Mouse (Mus musculus) limb, embryonic 13.5 days (tissue): ENCODE data around the gene Acap2. TPM values are rescaled to one million over a fixed set of nuclear protein-coding genes. Genes with fewer than 3 reads are reported as not detected.

ENCODE experiments used
- ATAC-seq: fragments of 200-750 bp; cut with Nextera tagmentation; 2 replicates; pipeline ENCODE4 v1.8.0; 2017; ENCODE audit warnings: low read depth, moderate number of reproducible peaks, moderate TSS enrichment; ENCODE audit not compliant: low FRiP score
- H3K27ac ChIP-seq: fragments of 300-500 bp; sonication (generic); 2 replicates; pipeline ENCODE4 v1.5.1; 2015; ENCODE audit warnings: inconsistent platforms, mild to moderate bottlenecking, moderate library complexity
- H3K27me3 ChIP-seq: fragments of 300-500 bp; sonication (generic); 2 replicates; pipeline ENCODE4 v1.6.1; 2015; ENCODE audit warnings: mild to moderate bottlenecking, inconsistent platforms
- H3K36me3 ChIP-seq: fragments of 300-500 bp; sonication (generic); 2 replicates; pipeline ENCODE4 v1.6.1; 2015; ENCODE audit warnings: inconsistent platforms, mild to moderate bottlenecking, moderate library complexity
- H3K4me1 ChIP-seq: fragments of 300-500 bp; sonication (generic); 2 replicates; pipeline ENCODE4 v1.6.1; 2015; ENCODE audit warnings: inconsistent platforms
- H3K4me2 ChIP-seq: fragments of 300-500 bp; sonication (generic); replicated peaks from 2 replicates; pipeline ENCODE4 v1.6.1; 2015; ENCODE audit warnings: inconsistent platforms, mild to moderate bottlenecking, moderate library complexity
- H3K4me3 ChIP-seq: fragments of 300-500 bp; sonication (generic); 2 replicates; pipeline ENCODE4 v1.5.1; 2015; ENCODE audit warnings: moderate library complexity, mild to moderate bottlenecking, inconsistent platforms
- H3K9ac ChIP-seq: fragments of 300-500 bp; sonication (generic); 2 replicates; pipeline ENCODE4 v1.6.1; 2015; ENCODE audit warnings: mild to moderate bottlenecking, inconsistent platforms
- H3K9me3 ChIP-seq: fragments of 300-500 bp; sonication (generic); 2 replicates; pipeline ENCODE4 v1.6.1; 2016; ENCODE audit warnings: inconsistent platforms
- WGBS: fragments of 180-500 bp; shearing (Covaris S2); methylation state at CpG from one replicate; pipeline ENCODE4 v1.1.7; 2015; 5-methylcytosine and 5-hydroxymethylcytosine counted together
- polyA plus RNA-seq: library from polyadenylated mRNA; unstranded; fragments of >200 nt; fragmentation: Nextera tagmentation; extraction: Ambion mirVana; gene quantifications from 2 replicates; pipeline ENCODE4 v1.2.1, GENCODE M21; 2015

The Acap2 gene
- polyA plus RNA-seq, 1 experiment from 2014 or later = 20.9 TPM

GRCm38 (mm10) chr16:31121612-31122011 lies 79.4 kb downstream of the Acap2 start:
- no peak overlapping the region for H3K4me3 ChIP-seq
- H3K4me1 ChIP-seq = no peaks in the 10 kb centered on the region
- peaks cover 26% of the 10 kb centered on the region for H3K36me3 ChIP-seq
- no peak overlapping the region for H3K27ac ChIP-seq
- H3K9ac ChIP-seq = no peak overlapping the region
- no peak overlapping the region for H3K4me2 ChIP-seq
- H3K27me3 ChIP-seq = no peaks in the 10 kb centered on the region
- ATAC-seq = no peak
- 92% methylated on average over 6 of the region's 6 CpGs for WGBS
- no peaks in the 10 kb centered on the region for H3K9me3 ChIP-seq

DNA sequence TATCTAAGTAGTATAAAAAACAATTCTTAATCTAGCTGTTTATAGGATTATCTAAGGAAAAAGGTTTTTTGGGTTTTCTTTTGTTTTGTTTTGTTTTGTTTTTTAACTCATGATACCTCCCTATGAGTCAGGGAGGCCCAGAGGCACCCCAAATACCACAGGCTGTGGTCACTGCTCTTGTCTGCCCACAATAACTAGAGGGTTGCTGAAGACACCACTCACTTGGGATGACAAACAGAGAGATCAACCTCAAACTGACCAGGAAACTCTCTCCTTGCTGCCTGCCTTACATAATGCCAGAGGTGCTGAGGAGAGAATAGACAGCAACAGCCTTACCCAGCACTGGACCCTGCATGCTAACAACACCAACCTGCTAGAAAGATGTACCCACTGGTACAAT lies 87.4 kb downstream of the Acap2 start:
- Histone ChIP-seq H3K4me3 (no peak overlapping the region), H3K4me2 (no peak overlapping the region), H3K27me3 (no peaks in the 10 kb centered on the region), H3K4me1 (no peaks in the 10 kb centered on the region), H3K9me3 (peaks cover 7% of the 10 kb centered on the region; the same call in 1 of the 2 replicates), H3K27ac (no peak overlapping the region), H3K9ac (no peak overlapping the region), H3K36me3 (peaks cover 53% of the 10 kb centered on the region)
- no peak for ATAC-seq

- Histone ChIP-seq H3K4me3 (no peak overlapping the region), H3K9ac (no peak overlapping the region), H3K27ac (no peak overlapping the region), H3K4me2 (no peak overlapping the region), H3K9me3 (no peaks in the 10 kb centered on the region), H3K4me1 (no peaks in the 10 kb centered on the region), H3K36me3 (peaks cover 55% of the 10 kb centered on the region), H3K27me3 (no peaks in the 10 kb centered on the region)
- 61% methylated on average over 2 of the region's 2 CpGs for WGBS
- ATAC-seq = no peak
These were observed 99.7 kb downstream of the Acap2 start for GRCm38 (mm10) chr16:31101352-31101751.

DNA sequence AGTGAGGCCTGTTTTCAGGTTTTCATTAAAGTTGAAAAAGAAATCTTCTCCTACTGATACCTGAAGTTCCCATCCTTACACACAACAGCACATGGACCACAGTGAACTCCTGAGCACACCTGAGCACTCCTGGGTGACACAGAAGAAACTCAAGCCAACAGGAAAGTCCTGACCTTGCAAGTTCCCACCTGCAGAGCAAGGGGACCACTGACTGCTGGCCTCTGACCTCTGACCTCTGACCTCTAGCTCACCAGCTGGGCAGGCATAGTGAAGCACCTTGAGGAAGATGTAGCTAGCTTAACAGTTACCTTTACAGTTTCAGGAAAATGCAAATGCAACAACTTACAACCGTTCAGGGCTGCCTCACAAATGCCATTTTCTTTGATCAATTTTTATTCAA lies 101.1 kb downstream of the Acap2 start:
- no peaks in the 10 kb centered on the region for H3K4me1 ChIP-seq
- no peak overlapping the region for H3K4me2 ChIP-seq
- no peak overlapping the region for H3K4me3 ChIP-seq
- ATAC-seq = no peak
- no peaks in the 10 kb centered on the region for H3K27me3 ChIP-seq
- H3K36me3 ChIP-seq = peaks cover 52% of the 10 kb centered on the region
- H3K9ac ChIP-seq = no peak overlapping the region
- no peak overlapping the region for H3K27ac ChIP-seq
- 86% methylated on average over 1 of the region's 1 CpGs for WGBS
- H3K9me3 ChIP-seq = no peaks in the 10 kb centered on the region

- Histone ChIP-seq H3K27ac (no peak overlapping the region), H3K9ac (no peak overlapping the region), H3K36me3 (peaks cover 7% of the 10 kb centered on the region), H3K4me2 (no peak overlapping the region), H3K4me3 (no peak overlapping the region), H3K27me3 (no peaks in the 10 kb centered on the region), H3K4me1 (no peaks in the 10 kb centered on the region), H3K9me3 (no peaks in the 10 kb centered on the region)
- WGBS = 85% methylated on average over 6 of the region's 6 CpGs
- no peak for ATAC-seq
These were observed 107.0 kb downstream of the Acap2 start for GRCm38 (mm10) chr16:31094036-31094435.

DNA sequence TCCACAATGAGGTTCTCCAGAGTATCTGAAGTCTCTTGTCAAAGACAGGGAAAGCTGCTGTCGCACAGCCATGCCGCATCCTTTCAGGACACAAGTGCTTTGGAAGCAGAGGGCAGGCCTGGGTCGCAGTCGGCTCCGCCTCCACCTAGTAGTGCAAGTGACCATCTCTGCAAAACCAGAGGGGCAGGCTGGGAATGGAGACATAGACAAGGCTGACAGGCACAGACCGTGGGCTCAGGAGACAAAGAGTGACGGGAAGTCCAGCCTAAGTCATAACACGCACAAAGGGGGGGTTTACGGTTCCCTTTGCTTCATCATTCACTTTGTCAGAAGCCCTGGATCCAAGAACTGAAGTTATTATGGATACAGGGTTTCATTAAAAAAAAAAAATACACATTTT lies 107.9 kb downstream of the Acap2 start:
- H3K4me2 ChIP-seq = no peak overlapping the region
- no peaks in the 10 kb centered on the region for H3K4me1 ChIP-seq
- WGBS = 71% methylated on average over 9 of the region's 9 CpGs
- H3K27me3 ChIP-seq = no peaks in the 10 kb centered on the region
- no peaks in the 10 kb centered on the region for H3K9me3 ChIP-seq
- peaks cover 5% of the 10 kb centered on the region for H3K36me3 ChIP-seq
- ATAC-seq = no peak
- no peak overlapping the region for H3K27ac ChIP-seq
- H3K9ac ChIP-seq = no peak overlapping the region
- H3K4me3 ChIP-seq = no peak overlapping the region

DNA sequence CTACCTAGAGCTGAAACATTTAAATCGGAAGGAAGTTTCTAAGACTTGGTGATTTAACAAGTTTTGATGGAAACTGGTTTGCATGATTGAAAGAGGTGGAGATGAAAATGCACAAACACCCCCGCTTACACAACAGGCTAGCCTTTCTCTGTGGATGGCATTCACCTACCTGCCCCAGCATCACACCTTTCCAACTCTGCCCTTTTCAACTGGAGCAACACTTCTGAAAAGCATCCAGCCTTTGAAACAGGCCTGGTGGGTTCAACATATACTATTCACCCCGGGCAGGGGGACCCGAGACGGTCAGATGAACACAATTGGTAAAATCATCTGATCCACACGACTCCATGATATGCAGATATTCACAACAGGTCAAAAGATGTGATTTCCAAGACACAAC lies 119.2 kb downstream of the Acap2 start:
- WGBS = 70% methylated on average over 6 of the region's 6 CpGs
- Histone ChIP-seq H3K36me3 (peaks cover 4% of the 10 kb centered on the region; the same call in 1 of the 2 replicates), H3K9ac (no peak overlapping the region), H3K27ac (no peak overlapping the region), H3K27me3 (no peaks in the 10 kb centered on the region), H3K4me2 (peak overlapping the region; percentile 96; the same call in 1 of the 2 replicates), H3K4me3 (no peak overlapping the region), H3K4me1 (peaks cover 14% of the 10 kb centered on the region), H3K9me3 (no peaks in the 10 kb centered on the region)
- ATAC-seq = no peak

- Histone ChIP-seq H3K4me1 (peaks cover 14% of the 10 kb centered on the region), H3K9ac (peak within 1 kb of the TSS; percentile 77), H3K4me2 (peak within 1 kb of the TSS; percentile 96), H3K27me3 (no peaks in the 10 kb centered on the region), H3K9me3 (no peaks in the 10 kb centered on the region), H3K4me3 (peak within 1 kb of the TSS; percentile 81), H3K27ac (peak within 1 kb of the TSS; percentile 90), H3K36me3 (peaks cover 4% of the 10 kb centered on the region; the same call in 1 of the 2 replicates)
- under 1% methylated on average over 54 of the region's 54 CpGs for WGBS
- peak; percentile 98 for ATAC-seq
These were observed 119.8 kb downstream of the Acap2 start, which contains the start of gene Xxylt1 for GRCm38 (mm10) chr16:31081125-31081664. Gene Xxylt1, minus strand, starts transcription at chr16:31081432.

- Histone ChIP-seq H3K36me3 (peaks cover 4% of the 10 kb centered on the region; the same call in 1 of the 2 replicates), H3K27ac (peak overlapping the region; percentile 90), H3K4me3 (peak overlapping the region; percentile 81), H3K4me2 (peak overlapping the region; percentile 96), H3K9me3 (no peaks in the 10 kb centered on the region), H3K4me1 (peaks cover 14% of the 10 kb centered on the region), H3K9ac (peak overlapping the region; percentile 77), H3K27me3 (no peaks in the 10 kb centered on the region)
- under 1% methylated on average over 36 of the region's 36 CpGs for WGBS
- peak; percentile 50 for ATAC-seq
These were observed 120.4 kb downstream of the Acap2 start for GRCm38 (mm10) chr16:31080573-31081051.

DNA sequence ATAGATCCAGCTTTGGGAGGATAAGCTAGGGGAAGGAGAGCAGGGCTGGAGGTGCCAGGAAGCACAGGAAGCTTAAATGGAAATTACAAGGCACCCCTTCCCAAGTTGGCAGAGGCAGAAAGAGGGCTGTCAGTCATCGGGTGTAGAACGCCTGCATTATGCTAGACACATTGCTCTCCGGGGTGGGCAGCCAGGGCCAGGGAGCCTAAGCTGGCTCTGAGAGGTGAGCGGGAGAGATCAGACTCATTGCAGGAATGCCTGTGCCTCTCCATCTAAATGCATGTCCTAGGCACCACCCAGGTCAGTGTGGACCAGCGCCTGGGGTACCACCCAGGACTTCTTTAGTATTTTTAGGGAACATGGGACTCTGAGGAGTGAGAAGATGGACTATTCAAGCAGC lies 123.6 kb downstream of the Acap2 start:
- H3K9me3 ChIP-seq = no peaks in the 10 kb centered on the region
- no peaks in the 10 kb centered on the region for H3K27me3 ChIP-seq
- no peak for ATAC-seq
- no peak overlapping the region for H3K27ac ChIP-seq
- no peak overlapping the region for H3K4me3 ChIP-seq
- H3K9ac ChIP-seq = no peak overlapping the region
- H3K4me1 ChIP-seq = peaks cover 14% of the 10 kb centered on the region
- no peak overlapping the region for H3K4me2 ChIP-seq
- H3K36me3 ChIP-seq = peaks cover 4% of the 10 kb centered on the region; the same call in 1 of the 2 replicates
- WGBS = 95% methylated on average over 5 of the region's 5 CpGs

GRCm38 (mm10) chr16:31076436-31076835 lies 124.6 kb downstream of the Acap2 start:
- ATAC-seq = no peak
- H3K9me3 ChIP-seq = no peaks in the 10 kb centered on the region
- peaks cover 11% of the 10 kb centered on the region for H3K4me1 ChIP-seq
- H3K9ac ChIP-seq = no peak overlapping the region
- no peak overlapping the region for H3K4me3 ChIP-seq
- no peak overlapping the region for H3K4me2 ChIP-seq
- peaks cover 4% of the 10 kb centered on the region; the same call in 1 of the 2 replicates for H3K36me3 ChIP-seq
- WGBS = 77% methylated on average over 8 of the region's 8 CpGs
- no peak overlapping the region for H3K27ac ChIP-seq
- no peaks in the 10 kb centered on the region for H3K27me3 ChIP-seq

DNA sequence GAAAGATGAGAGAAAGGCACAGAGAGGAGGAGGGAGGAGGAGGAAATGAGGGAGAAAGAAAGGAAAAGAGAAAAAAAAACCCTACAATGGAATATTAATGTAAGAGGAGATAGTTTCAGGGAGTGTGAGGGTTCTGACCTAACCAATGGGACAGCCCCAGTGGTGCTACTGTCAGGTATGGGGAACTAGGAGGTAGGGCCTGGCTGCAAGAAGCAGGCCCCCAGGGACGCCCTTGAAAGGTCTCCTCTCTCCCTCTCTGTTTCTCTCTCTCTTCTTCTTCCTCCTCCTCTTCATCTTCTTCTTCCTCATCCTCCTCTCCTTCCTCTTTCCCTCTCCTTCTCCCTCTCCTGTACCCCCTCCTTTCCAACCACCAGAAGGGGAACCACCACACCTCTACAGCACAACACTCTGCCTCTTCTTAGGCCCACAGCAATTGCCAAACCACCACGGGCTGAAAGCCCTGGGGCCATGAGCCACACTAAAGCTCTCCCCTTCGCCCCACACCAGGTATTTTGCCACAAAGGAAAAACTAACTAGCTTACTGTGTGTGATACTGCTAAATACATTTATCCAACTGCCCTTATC lies 126.6 kb downstream of the Acap2 start:
- Histone ChIP-seq H3K9me3 (no peaks in the 10 kb centered on the region), H3K27ac (no peak overlapping the region), H3K9ac (no peak overlapping the region), H3K4me2 (no peak overlapping the region), H3K4me1 (peaks cover 17% of the 10 kb centered on the region), H3K27me3 (peaks cover under 1% of the 10 kb centered on the region; the same call in 1 of the 2 replicates), H3K4me3 (no peak overlapping the region), H3K36me3 (peaks cover 4% of the 10 kb centered on the region; the same call in 1 of the 2 replicates)
- 63% methylated on average over 3 of the region's 3 CpGs for WGBS
- ATAC-seq = no peak
